ENCODE assay signal across 26 mouse cellular contexts in the genomic region with DNA sequence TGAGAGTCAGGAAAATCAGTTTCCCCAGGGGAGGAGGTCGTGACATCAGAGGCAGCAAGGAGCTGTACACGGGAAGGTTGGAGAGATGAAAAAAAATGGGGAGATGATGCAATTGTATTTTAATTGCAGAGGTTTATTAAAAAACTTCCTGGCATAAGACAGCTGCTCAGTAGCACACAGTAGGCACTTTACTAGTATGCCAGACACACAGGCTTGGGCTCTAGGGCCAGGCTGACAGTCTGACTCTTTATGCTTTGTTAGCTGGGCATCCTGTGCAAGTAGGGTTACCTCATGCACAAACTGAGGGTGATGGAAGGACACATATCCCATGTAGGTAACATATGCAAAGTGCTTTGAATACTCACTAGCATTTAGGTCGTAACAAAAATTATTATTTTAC.
"Had no signal": no experiment of that assay in that cellular context is flagged by ENCODE, and none has a peak within 500 bp of the region (broad histone marks: within the 10 kb centered on the region; RNA-seq: fewer than 3 reads in every experiment).

No protein-coding gene starts in this region.

- H3K27me3 ChIP-seq: embryonic facial prominence, embryonic 12.5 days; embryonic facial prominence, embryonic 13.5 days; embryonic facial prominence, embryonic 15.5 days had no signal

- H3K4me2 ChIP-seq: embryonic facial prominence, embryonic 12.5 days; embryonic facial prominence, embryonic 13.5 days; embryonic facial prominence, embryonic 15.5 days; forebrain, embryonic 12.5 days; forebrain, embryonic 13.5 days; forebrain, embryonic 15.5 days had no signal

- H3K4me3 ChIP-seq: embryonic facial prominence, embryonic 10.5 days; embryonic facial prominence, embryonic 12.5 days; embryonic facial prominence, embryonic 13.5 days; embryonic facial prominence, embryonic 15.5 days; erythroblast, embryonic 14.5 days; forebrain, embryonic 10.5 days; forebrain, embryonic 12.5 days; forebrain, embryonic 13.5 days; forebrain, embryonic 15.5 days; gastrocnemius, adult 2 months; heart, adult 2 months had no signal

- H3K9me3 ChIP-seq: embryonic facial prominence, embryonic 10.5 days; embryonic facial prominence, embryonic 12.5 days; embryonic facial prominence, embryonic 13.5 days; embryonic facial prominence, embryonic 15.5 days; forebrain, embryonic 10.5 days; forebrain, embryonic 12.5 days; forebrain, embryonic 13.5 days; forebrain, embryonic 15.5 days had no signal

- H3K9ac ChIP-seq: embryonic facial prominence, embryonic 12.5 days; embryonic facial prominence, embryonic 13.5 days; embryonic facial prominence, embryonic 15.5 days; forebrain, embryonic 12.5 days; forebrain, embryonic 13.5 days; forebrain, embryonic 15.5 days; forebrain, postnatal 0 days had no signal

- ATAC-seq: forebrain, embryonic 13.5 days; forebrain, embryonic 14.5 days; forebrain, embryonic 15.5 days; forebrain, embryonic 16.5 days; forebrain, postnatal 0 days had no signal

- H3K27ac ChIP-seq: embryonic facial prominence, embryonic 10.5 days; embryonic facial prominence, embryonic 12.5 days; embryonic facial prominence, embryonic 13.5 days; embryonic facial prominence, embryonic 15.5 days; forebrain, embryonic 10.5 days; forebrain, embryonic 12.5 days; forebrain, embryonic 13.5 days; forebrain, embryonic 15.5 days; gastrocnemius, adult 2 months; heart, adult 2 months had no signal

- H3K36me3 ChIP-seq: embryonic facial prominence, embryonic 10.5 days; embryonic facial prominence, embryonic 12.5 days; embryonic facial prominence, embryonic 13.5 days; embryonic facial prominence, embryonic 15.5 days; forebrain, embryonic 10.5 days; forebrain, embryonic 12.5 days; forebrain, embryonic 15.5 days had no signal

- DNase-seq: cerebellum, adult 9-10 months; cerebellum, adult 9-11 months; cerebellum, postnatal 10 days; cerebellum, postnatal 14 days; cerebellum, postnatal 25 days; cerebellum, postnatal 36 days; embryo, embryonic 11 days; forebrain, postnatal 0 days; gastrocnemius, adult 2 months; gastrocnemius, postnatal 10 days; gastrocnemius, postnatal 14 days; gastrocnemius, postnatal 25 days; gastrocnemius, postnatal 36 days; heart, adult 18-20 months; heart, adult 2 months had no signal
